Mouse (Mus musculus) heart, embryonic 13.5 days (tissue): ENCODE measurements around the gene Ncor1. TPM values are rescaled to one million over a fixed set of nuclear protein-coding genes. Genes with fewer than 3 reads are reported as not detected.
"Not testable (repeated sequence)": the region's sequence is repeated elsewhere in the genome, so short reads cannot be mapped to it uniquely, and the experiment has no call there.

Experiments used
- ATAC-seq: fragments of 200-750 bp; cut with Nextera tagmentation; 2 replicates; pipeline ENCODE4 v1.8.0; 2017; ENCODE audit warnings: moderate TSS enrichment; ENCODE audit not compliant: insufficient number of reproducible peaks, low FRiP score, low TSS enrichment; ENCODE audit errors: extremely low read depth
- H3K27ac ChIP-seq: fragments of 300-500 bp; sonication (generic); replicated peaks from 2 replicates; pipeline ENCODE4 v1.5.1; 2015; ENCODE audit warnings: moderate library complexity, mild to moderate bottlenecking, inconsistent platforms
- H3K27me3 ChIP-seq: fragments of 300-500 bp; sonication (generic); replicated peaks from 2 replicates; pipeline ENCODE4 v1.6.1; 2015; ENCODE audit warnings: mild to moderate bottlenecking, inconsistent platforms
- H3K36me3 ChIP-seq: fragments of 300-500 bp; sonication (generic); 2 replicates; pipeline ENCODE4 v1.6.1; 2015; ENCODE audit warnings: mild to moderate bottlenecking, inconsistent platforms
- H3K4me1 ChIP-seq: fragments of 300-500 bp; sonication (generic); 2 replicates; pipeline ENCODE4 v1.6.1; 2015; ENCODE audit warnings: inconsistent platforms
- H3K4me2 ChIP-seq: fragments of 300-500 bp; sonication (generic); 2 replicates; pipeline ENCODE4 v1.6.1; 2015; ENCODE audit warnings: inconsistent platforms, mild to moderate bottlenecking, moderate library complexity
- H3K4me3 ChIP-seq: fragments of 300-500 bp; sonication (generic); 2 replicates; pipeline ENCODE4 v1.5.1; 2015; ENCODE audit warnings: moderate library complexity, mild to moderate bottlenecking, inconsistent platforms
- H3K9ac ChIP-seq: fragments of 300-500 bp; sonication (generic); 2 replicates; pipeline ENCODE4 v1.6.1; 2015; ENCODE audit warnings: inconsistent platforms, mild to moderate bottlenecking, moderate library complexity
- H3K9me3 ChIP-seq: fragments of 300-500 bp; sonication (generic); 2 replicates; pipeline ENCODE4 v1.6.1; 2016; ENCODE audit warnings: inconsistent platforms
- WGBS: fragments of 180-500 bp; shearing (Covaris S2); methylation state at CpG from one replicate; pipeline ENCODE4 v1.1.7; 2015; ENCODE audit warnings: mixed read lengths; 5-methylcytosine and 5-hydroxymethylcytosine counted together
- polyA plus RNA-seq: library from polyadenylated mRNA; unstranded; fragments of >200 nt; fragmentation: Nextera tagmentation; extraction: Ambion mirVana; gene quantifications from 2 replicates; pipeline ENCODE4 v1.2.1, GENCODE M21; 2015

Ncor1 gene
- polyA plus RNA-seq, 1 experiment from 2014 or later: 101 TPM

- peaks cover 56% of the 10 kb centered on the region for H3K36me3 ChIP-seq
- H3K27ac ChIP-seq: no peak overlapping the region
- no peaks in the 10 kb centered on the region for H3K9me3 ChIP-seq
- no peak for ATAC-seq
- 75% methylated on average over 2 of the region's 2 CpGs for WGBS
- H3K9ac ChIP-seq: no peak overlapping the region
- H3K4me3 ChIP-seq: no peak overlapping the region
- H3K4me2 ChIP-seq: no peak overlapping the region
- peaks cover 6% of the 10 kb centered on the region for H3K4me1 ChIP-seq
- H3K27me3 ChIP-seq: no peaks in the 10 kb centered on the region
These were observed 33.8 kb downstream of the Ncor1 start for GRCm38 (mm10) chr11:62424525-62424924.

DNA sequence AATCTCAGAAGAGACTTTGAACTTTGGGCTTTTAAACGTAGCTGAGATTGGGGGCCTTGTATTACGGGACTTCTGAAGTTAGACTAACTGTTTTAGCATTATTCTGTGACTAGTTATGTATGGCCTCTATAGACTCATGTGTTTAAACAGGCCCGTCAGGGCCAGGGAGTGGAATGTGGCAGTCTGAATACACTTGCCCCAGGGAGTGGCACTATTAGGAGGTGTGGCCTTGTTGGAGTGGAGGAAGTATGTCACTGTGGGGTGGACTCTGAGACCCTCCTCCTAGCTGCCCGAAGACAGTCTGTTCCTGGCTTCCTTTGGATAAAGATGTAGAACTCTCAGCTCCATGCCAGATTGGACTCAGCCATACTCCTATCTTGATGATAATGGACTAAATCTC is 43.3 kb downstream of the Ncor1 start:
- no peak for ATAC-seq
- 86% methylated on average over 4 of the region's 4 CpGs for WGBS
- Histone ChIP-seq H3K36me3 (peaks cover 71% of the 10 kb centered on the region), H3K9me3 (no peaks in the 10 kb centered on the region), H3K4me2 (no peak overlapping the region), H3K27ac (no peak overlapping the region), H3K4me3 (no peak overlapping the region), H3K9ac (no peak overlapping the region), H3K27me3 (no peaks in the 10 kb centered on the region), H3K4me1 (no peaks in the 10 kb centered on the region)

DNA sequence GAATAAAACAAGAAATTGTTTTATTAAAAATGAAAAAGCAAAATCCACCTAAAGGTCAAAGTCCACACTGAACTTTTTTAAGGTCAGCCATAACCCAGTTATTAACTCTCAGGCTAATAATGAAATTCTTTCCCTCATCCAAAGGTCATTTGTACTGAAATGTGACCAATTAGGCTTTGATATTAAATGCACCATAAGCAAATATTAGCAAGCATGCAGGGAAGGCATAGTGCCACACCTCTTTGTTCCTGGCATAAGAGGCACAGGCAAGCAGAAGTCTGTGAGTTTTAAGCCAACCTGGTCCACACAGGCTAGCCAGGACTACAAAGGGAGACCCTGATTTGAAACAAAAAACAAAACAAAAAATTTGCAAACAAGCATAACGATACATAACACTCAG is 48.7 kb downstream of the Ncor1 start:
- ATAC-seq: no peak
- WGBS: 95% methylated on average over 1 of the region's 1 CpGs
- Histone ChIP-seq H3K4me3 (no peak overlapping the region), H3K9ac (no peak overlapping the region), H3K36me3 (peaks cover 61% of the 10 kb centered on the region), H3K9me3 (no peaks in the 10 kb centered on the region), H3K4me1 (no peaks in the 10 kb centered on the region), H3K4me2 (no peak overlapping the region), H3K27me3 (no peaks in the 10 kb centered on the region), H3K27ac (no peak overlapping the region)

DNA sequence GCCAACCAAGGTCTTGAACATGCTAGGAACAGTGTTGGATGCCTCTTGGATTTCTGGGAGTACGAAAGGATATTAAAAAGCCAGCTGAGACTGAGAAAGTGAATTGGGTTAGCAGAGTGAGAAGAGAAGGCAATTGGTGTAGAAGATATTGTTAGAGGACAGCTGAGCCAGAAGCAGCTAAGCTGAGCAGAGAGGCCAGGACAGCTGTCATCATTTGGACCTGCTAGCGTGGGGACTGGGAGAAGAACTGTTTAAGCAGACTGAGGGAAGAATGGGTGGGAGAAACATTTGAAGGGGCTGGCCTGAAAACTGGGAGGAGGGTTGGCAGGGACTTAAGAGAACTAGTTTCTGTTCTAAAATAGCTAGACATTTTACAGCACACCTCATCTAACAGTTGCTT is 49.5 kb downstream of the Ncor1 start:
- Histone ChIP-seq H3K27ac (no peak overlapping the region), H3K9me3 (no peaks in the 10 kb centered on the region), H3K36me3 (peaks cover 56% of the 10 kb centered on the region), H3K4me1 (no peaks in the 10 kb centered on the region), H3K4me3 (no peak overlapping the region), H3K4me2 (no peak overlapping the region), H3K9ac (no peak overlapping the region), H3K27me3 (no peaks in the 10 kb centered on the region)
- no peak for ATAC-seq
- 90% methylated on average over 2 of the region's 2 CpGs for WGBS

GRCm38 (mm10) chr11:62396405-62396804 is 61.9 kb downstream of the Ncor1 start:
- H3K27me3 ChIP-seq: no peaks in the 10 kb centered on the region
- H3K4me3 ChIP-seq: no peak overlapping the region
- H3K27ac ChIP-seq: no peak overlapping the region
- 83% methylated on average over 2 of the region's 2 CpGs for WGBS
- ATAC-seq: no peak
- no peaks in the 10 kb centered on the region for H3K4me1 ChIP-seq
- H3K36me3 ChIP-seq: peaks cover 75% of the 10 kb centered on the region
- no peak overlapping the region for H3K9ac ChIP-seq
- H3K4me2 ChIP-seq: no peak overlapping the region
- no peaks in the 10 kb centered on the region for H3K9me3 ChIP-seq

DNA sequence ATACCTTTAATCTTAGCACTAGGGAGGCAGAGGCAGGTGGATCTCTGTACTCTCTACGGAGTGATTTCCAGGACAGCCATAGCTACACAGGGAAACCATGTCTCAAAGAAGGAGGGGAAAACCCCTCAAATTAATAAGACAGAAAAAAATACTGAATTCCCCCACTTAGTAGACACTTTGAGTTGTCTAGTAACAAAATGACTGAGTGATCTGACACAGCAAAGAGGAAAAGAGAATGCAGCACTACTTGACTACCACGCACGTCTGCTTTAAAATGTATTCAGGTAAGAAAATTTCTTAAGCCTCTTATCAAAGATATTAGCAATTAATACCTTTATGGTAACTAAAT is 70.0 kb downstream of the Ncor1 start:
- Histone ChIP-seq H3K27ac (no peak overlapping the region), H3K9me3 (no peaks in the 10 kb centered on the region), H3K4me1 (no peaks in the 10 kb centered on the region), H3K4me2 (no peak overlapping the region), H3K9ac (no peak overlapping the region), H3K36me3 (peaks cover 80% of the 10 kb centered on the region), H3K4me3 (no peak overlapping the region), H3K27me3 (no peaks in the 10 kb centered on the region)
- 93% methylated on average over 3 of the region's 3 CpGs for WGBS
- ATAC-seq: no peak

DNA sequence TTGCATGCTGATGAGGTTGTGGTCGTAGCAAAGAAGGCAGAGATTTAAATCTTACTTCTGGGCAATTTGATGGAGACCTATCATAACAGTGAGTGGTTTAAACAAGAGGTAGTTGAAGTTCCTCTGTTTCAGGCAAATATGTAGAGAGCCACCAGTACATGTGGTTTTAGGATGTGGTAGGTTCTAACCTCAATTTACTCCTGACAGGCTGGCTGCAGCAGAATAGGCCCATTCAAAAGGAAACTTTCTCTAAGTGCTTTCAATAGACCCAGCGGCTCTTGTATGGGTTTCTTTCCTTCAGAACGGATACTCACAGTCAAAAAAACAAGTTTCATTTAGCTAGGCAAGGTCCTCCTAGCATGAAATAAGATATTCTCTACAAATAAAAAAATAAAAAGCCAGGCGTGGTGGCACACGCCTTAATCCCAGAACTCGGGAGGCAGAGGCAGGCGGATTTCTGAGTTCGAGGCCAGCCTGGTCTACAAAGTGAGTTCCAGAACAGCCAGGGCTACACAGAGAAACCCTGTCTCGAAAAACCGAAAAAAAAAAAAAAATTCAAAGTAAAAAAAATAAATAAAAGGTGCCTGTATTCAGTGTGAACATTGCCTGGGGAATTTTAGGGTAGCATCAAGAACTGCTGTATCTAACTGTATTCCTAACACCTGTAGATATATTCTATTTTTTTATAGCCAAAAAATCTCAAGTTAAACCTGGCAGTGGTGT is 70.6 kb downstream of the Ncor1 start:
- ATAC-seq: no peak
- WGBS: 88% methylated on average over 10 of the region's 10 CpGs

GRCm38 (mm10) chr11:62377202-62377851 is 81.0 kb downstream of the Ncor1 start:
- WGBS: 82% methylated on average over 6 of the region's 6 CpGs

More for the DNA sequence above, 70.6 kb downstream of the Ncor1 start:
- Histone ChIP-seq H3K4me1 (no peaks in the 10 kb centered on the region), H3K36me3 (peaks cover 82% of the 10 kb centered on the region), H3K4me2 (no peak overlapping the region), H3K27ac (no peak overlapping the region), H3K9ac (no peak overlapping the region), H3K4me3 (no peak overlapping the region), H3K9me3 (no peaks in the 10 kb centered on the region), H3K27me3 (no peaks in the 10 kb centered on the region)

GRCm38 (mm10) chr11:62371776-62372175 is 86.6 kb downstream of the Ncor1 start:
- Histone ChIP-seq H3K27ac (no peak overlapping the region), H3K9ac (no peak overlapping the region), H3K4me3 (no peak overlapping the region), H3K27me3 (no peaks in the 10 kb centered on the region), H3K36me3 (peaks cover 79% of the 10 kb centered on the region), H3K4me1 (no peaks in the 10 kb centered on the region), H3K9me3 (no peaks in the 10 kb centered on the region), H3K4me2 (no peak overlapping the region)
- no peak for ATAC-seq
- WGBS: 91% methylated on average over 2 of the region's 2 CpGs

More at GRCm38 (mm10) chr11:62377202-62377851, 81.0 kb downstream of the Ncor1 start:
- H3K36me3 ChIP-seq: peaks cover 78% of the 10 kb centered on the region
- not testable (repeated sequence) for H3K27me3 ChIP-seq, H3K4me3 ChIP-seq, H3K9me3 ChIP-seq, H3K4me2 ChIP-seq, ATAC-seq, H3K9ac ChIP-seq, H3K4me1 ChIP-seq, H3K27ac ChIP-seq

GRCm38 (mm10) chr11:62369924-62370323 is 88.4 kb downstream of the Ncor1 start:
- H3K36me3 ChIP-seq: peaks cover 81% of the 10 kb centered on the region

GRCm38 (mm10) chr11:62366879-62367278 is 91.5 kb downstream of the Ncor1 start:
- no peak overlapping the region for H3K4me2 ChIP-seq
- H3K27me3 ChIP-seq: no peaks in the 10 kb centered on the region
- H3K9ac ChIP-seq: no peak overlapping the region
- H3K9me3 ChIP-seq: no peaks in the 10 kb centered on the region
- no peak for ATAC-seq
- peaks cover 81% of the 10 kb centered on the region for H3K36me3 ChIP-seq
- H3K27ac ChIP-seq: no peak overlapping the region
- no peaks in the 10 kb centered on the region for H3K4me1 ChIP-seq
- no peak overlapping the region for H3K4me3 ChIP-seq
- 87% methylated on average over 6 of the region's 6 CpGs for WGBS

More at GRCm38 (mm10) chr11:62369924-62370323, 88.4 kb downstream of the Ncor1 start:
- Histone ChIP-seq H3K27ac (no peak overlapping the region), H3K9ac (no peak overlapping the region), H3K9me3 (no peaks in the 10 kb centered on the region), H3K4me3 (no peak overlapping the region), H3K4me1 (no peaks in the 10 kb centered on the region), H3K27me3 (no peaks in the 10 kb centered on the region), H3K4me2 (no peak overlapping the region)
- no peak for ATAC-seq

- no peak overlapping the region for H3K4me2 ChIP-seq
- H3K4me1 ChIP-seq: no peaks in the 10 kb centered on the region
- no peak overlapping the region for H3K9ac ChIP-seq
- no peaks in the 10 kb centered on the region for H3K9me3 ChIP-seq
- WGBS: 88% methylated on average over 2 of the region's 2 CpGs
- H3K27ac ChIP-seq: no peak overlapping the region
- H3K27me3 ChIP-seq: no peaks in the 10 kb centered on the region
- no peak overlapping the region for H3K4me3 ChIP-seq
- H3K36me3 ChIP-seq: peaks cover 82% of the 10 kb centered on the region
- ATAC-seq: no peak
These were observed 103.1 kb downstream of the Ncor1 start for GRCm38 (mm10) chr11:62355216-62355615.
